Mouse (Mus musculus) ES-Bruce4 (cell line): ENCODE measurements at regions not wholly inside any gene's neighbourhood (a gene's known extent, or its start where the extent isn't known, plus 50 kb on each side); places are given as distances from the start of the nearest gene placed in this dataset.

Source experiments
- CTCF ChIP-seq: IDR thresholded peaks from one replicate; pipeline ENCODE4 v1.8.1; 2011; ENCODE audit warnings: low read depth, low read length
- POLR2A ChIP-seq: IDR thresholded peaks from one replicate; pipeline ENCODE4 v1.8.1; 2011; ENCODE audit warnings: low read length; ENCODE audit not compliant: insufficient read depth

DNA sequence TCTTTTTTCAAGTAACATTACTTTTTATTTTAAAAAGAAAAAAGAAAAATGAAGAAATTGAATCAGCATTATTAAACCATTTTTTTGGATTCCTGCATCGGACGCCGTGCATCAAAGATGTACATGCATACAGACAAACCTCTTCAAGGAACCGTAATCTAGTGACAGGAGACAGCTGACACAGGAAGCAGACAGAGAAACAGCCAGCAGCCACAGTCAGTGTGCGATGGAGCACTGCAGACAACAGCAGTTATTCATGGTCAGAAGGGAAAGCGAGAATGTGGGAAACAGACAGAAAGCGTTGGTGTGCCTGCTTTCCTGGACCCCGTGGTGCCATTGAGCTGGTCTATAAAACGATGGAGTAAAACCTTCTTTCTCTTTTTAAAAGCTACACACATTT lies 61.4 kb downstream of the Cartpt start:
- no peak for TF ChIP-seq POLR2A
- no peak for TF ChIP-seq CTCF
